Mouse (Mus musculus): ENCODE results near the gene Pgghg. TPM values are rescaled to one million over a fixed set of nuclear protein-coding genes. Genes with fewer than 3 reads are reported as not detected.
A peak's percentile ranks its signal among the peaks of the same experiment; 100 is the strongest.

The Pgghg gene
- polyA plus RNA-seq, 1 experiment from 2014 or later, result 9.1 TPM

DNA sequence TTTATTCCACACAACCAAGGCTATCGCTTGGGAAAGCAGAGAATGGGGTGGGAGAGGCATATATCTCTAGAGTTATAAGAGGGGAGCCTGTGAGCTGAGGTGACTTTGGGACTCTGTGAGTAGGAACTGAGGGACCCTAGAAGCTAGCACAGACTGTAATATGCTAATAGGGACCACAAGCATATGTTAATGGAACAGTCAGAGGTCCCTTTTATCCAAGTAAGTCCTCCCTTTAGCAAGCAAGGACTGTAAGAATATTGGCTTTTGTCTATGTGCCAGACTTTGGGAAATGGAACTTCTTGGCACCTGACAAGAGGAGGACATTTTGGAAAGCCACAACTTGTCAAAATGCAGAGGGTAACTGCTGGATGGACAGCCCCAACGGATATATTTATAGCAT lies 2.3 kb upstream of the Pgghg start:
- H3K4me1 ChIP-seq (replicated peaks), result peaks cover 19% of the 10 kb centered on the region
- WGBS, result 29% methylated on average over 2 of the region's 2 CpGs
- no peaks in the 10 kb centered on the region for H3K36me3 ChIP-seq
- H3K4me2 ChIP-seq, result no peak overlapping the region
- 0 out of 2 replicates have a peak, but pooled peaks cover 4% of the 10 kb centered on the region for H3K27me3 ChIP-seq
- H3K9ac ChIP-seq, result no peak overlapping the region
- no peak for ATAC-seq (ENCODE audit: low FRiP score, low read depth)
- no peaks in the 10 kb centered on the region for H3K9me3 ChIP-seq
- no peak overlapping the region for H3K27ac ChIP-seq (replicated peaks)
- H3K4me3 ChIP-seq, result no peak overlapping the region

DNA sequence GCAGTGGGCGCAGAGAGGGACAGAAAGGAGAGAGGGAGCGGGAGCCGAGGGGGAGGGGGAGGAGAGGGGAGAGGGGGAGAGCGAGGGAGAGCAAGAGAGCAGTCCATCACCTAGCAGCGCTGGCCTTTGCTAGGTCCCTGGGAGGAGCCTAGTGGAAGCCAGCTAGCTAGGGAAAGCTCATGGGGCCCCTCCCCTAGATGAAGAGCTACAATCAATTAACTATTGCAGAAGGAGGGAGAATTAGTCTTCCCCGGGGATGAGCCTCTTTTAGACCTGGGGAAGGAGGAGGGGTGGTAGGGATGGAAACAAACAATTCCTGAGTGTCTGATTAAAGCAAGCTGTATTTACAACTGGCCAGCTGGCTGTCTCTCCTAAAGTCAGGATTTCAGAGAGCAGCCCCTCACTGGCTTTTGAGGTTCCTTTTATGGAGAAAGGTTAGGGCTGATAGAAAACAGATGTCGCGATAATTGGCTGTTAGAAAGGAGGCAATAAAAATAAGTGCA lies 1.5 kb upstream of the Pgghg start:
- no peak overlapping the region for H3K9ac ChIP-seq
- H3K4me3 ChIP-seq, result no peak overlapping the region
- ATAC-seq (ENCODE audit: low FRiP score, low read depth), result no peak
- H3K27me3 ChIP-seq, result 0 out of 2 replicates have a peak, but pooled peaks cover 4% of the 10 kb centered on the region
- 14% methylated on average over 8 of the region's 8 CpGs for WGBS
- H3K4me1 ChIP-seq (replicated peaks), result peaks cover 19% of the 10 kb centered on the region
- H3K4me2 ChIP-seq, result peak overlapping the region; percentile 16; the same call in 1 of the 2 replicates
- no peak overlapping the region for H3K27ac ChIP-seq (replicated peaks)
- H3K9me3 ChIP-seq, result no peaks in the 10 kb centered on the region
- no peaks in the 10 kb centered on the region for H3K36me3 ChIP-seq

DNA sequence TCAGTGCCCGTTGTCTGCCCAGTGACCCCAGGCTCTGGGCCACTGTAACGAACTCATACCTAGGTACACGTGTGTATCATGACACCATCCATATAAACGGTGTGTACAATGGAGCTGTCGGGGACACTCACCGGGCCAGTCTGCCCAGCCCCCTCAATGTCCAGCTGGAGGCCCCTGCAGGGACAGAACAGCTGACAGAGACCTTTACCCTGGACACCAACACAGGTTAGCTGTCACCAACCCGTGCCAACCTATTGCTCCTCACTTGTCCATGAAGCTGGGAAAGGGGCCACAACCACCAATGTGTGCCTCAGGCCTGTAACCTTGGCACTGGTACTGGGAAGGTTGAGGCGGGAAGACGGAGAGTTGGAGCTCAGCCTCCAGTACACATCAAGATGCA lies 1.1 kb downstream of the Pgghg start:
- no peak for ATAC-seq (ENCODE audit: low FRiP score, low read depth)
- peak overlapping the region; percentile 61 for H3K4me2 ChIP-seq
- no peaks in the 10 kb centered on the region for H3K9me3 ChIP-seq
- no peaks in the 10 kb centered on the region for H3K36me3 ChIP-seq
- H3K27me3 ChIP-seq, result no peaks in the 10 kb centered on the region
- peak overlapping the region; percentile 42 for H3K4me3 ChIP-seq
- WGBS, result 70% methylated on average over 9 of the region's 9 CpGs
- peaks cover 19% of the 10 kb centered on the region for H3K4me1 ChIP-seq (replicated peaks)
- no peak overlapping the region for H3K27ac ChIP-seq (replicated peaks)
- H3K9ac ChIP-seq, result peak overlapping the region; percentile 40; the same call in 1 of the 2 replicates

DNA sequence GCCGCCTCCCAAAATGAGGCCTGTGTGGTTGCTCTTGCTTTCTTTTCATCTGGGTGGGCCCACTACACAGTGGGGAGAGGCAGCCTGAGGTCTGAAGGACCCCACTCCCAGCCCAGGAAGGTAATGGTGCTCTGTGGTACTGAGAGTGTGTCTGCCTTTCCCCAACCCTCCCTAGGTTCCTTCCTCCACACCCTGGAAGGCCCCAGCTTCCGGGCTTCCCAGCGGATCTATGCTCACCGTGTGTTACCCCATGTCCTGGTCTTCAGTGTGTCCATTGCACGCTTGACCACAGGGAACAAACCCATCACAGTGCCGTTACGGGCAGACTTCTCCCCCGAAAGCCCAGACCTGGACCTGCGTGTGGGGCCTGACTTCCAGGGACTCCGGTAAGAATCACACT lies 1.6 kb downstream of the Pgghg start:
- no peak for ATAC-seq (ENCODE audit: low FRiP score, low read depth)
- Histone ChIP-seq H3K4me1 (replicated peaks) (peaks cover 19% of the 10 kb centered on the region), H3K4me2 (no peak overlapping the region), H3K27me3 (no peaks in the 10 kb centered on the region), H3K9me3 (no peaks in the 10 kb centered on the region), H3K9ac (no peak overlapping the region), H3K4me3 (no peak overlapping the region), H3K36me3 (no peaks in the 10 kb centered on the region), H3K27ac (replicated peaks) (no peak overlapping the region)
- WGBS, result 92% methylated on average over 10 of the region's 10 CpGs

DNA sequence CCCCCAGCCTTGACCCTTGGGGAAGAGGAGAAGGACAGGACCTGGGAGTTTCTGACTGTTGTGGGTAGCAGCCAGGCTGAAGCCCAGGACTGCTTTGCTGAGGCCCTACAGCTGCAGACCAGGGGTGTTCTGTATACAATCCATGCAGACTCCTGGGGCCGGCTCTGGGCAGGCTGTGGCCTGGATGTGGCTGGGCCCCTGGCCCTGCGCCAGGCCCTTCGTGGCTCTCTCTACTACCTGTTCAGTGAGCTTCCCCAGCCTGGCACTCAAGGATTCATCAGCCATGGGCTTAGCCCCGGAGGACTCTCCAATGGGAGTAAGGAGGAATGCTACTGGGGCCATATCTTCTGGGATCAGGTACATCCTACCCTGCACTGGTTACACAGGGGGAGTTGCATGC lies 2.2 kb downstream of the Pgghg start:
- no peak for ATAC-seq (ENCODE audit: low FRiP score, low read depth)
- Histone ChIP-seq H3K9ac (no peak overlapping the region), H3K4me3 (no peak overlapping the region), H3K36me3 (no peaks in the 10 kb centered on the region), H3K27ac (replicated peaks) (no peak overlapping the region), H3K4me2 (no peak overlapping the region), H3K27me3 (no peaks in the 10 kb centered on the region), H3K9me3 (no peaks in the 10 kb centered on the region), H3K4me1 (replicated peaks) (peaks cover 19% of the 10 kb centered on the region)
- WGBS, result 91% methylated on average over 4 of the region's 4 CpGs

DNA sequence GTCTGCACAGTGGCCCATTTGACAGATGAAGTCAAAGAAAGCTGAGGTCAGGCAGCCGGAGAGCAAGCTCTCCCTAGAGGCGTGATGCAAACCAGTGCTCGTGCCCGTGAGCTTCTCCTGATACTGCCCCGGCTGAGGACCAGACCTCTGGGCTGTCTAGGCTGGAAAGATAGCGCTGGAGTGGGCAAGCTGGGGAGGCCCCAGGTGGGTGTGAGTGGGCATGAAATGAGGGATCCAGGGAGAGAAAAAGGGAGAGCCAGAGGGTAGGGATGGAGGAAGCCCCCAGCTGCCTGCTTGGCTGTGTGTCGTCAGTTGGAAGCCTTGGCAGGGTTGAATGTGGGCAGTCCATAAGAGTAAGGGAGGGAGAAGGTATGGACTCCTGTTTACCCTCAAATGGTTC lies 3.0 kb downstream of the Pgghg start:
- Histone ChIP-seq H3K27me3 (no peaks in the 10 kb centered on the region), H3K4me1 (replicated peaks) (peaks cover 18% of the 10 kb centered on the region), H3K9ac (no peak overlapping the region), H3K27ac (replicated peaks) (no peak overlapping the region), H3K36me3 (no peaks in the 10 kb centered on the region), H3K4me3 (no peak overlapping the region), H3K9me3 (no peaks in the 10 kb centered on the region), H3K4me2 (no peak overlapping the region)
- ATAC-seq (ENCODE audit: low FRiP score, low read depth), result no peak
- WGBS, result 92% methylated on average over 7 of the region's 7 CpGs

DNA sequence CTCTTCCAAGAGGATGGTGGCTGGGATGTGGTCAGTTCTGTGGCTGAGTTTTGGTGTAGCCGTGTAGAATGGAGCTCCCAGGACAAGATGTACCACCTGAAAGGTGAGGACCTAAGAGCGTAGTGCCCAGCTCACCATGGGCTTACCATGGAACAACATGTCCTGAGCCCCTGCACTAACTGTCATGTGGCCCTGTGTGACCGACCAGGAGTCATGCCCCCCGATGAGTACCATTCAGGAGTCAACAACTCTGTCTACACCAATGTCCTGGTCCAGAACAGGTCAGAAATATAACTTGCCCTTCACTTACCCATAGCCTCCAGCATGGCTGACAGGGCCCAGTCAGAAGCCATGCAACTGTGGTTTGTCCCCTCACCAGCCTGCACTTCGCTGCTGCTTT lies 4.1 kb downstream of the Pgghg start:
- no peaks in the 10 kb centered on the region for H3K36me3 ChIP-seq
- no peak overlapping the region for H3K4me3 ChIP-seq
- no peaks in the 10 kb centered on the region for H3K9me3 ChIP-seq
- H3K4me2 ChIP-seq, result no peak overlapping the region
- no peaks in the 10 kb centered on the region for H3K27me3 ChIP-seq
- H3K9ac ChIP-seq, result no peak overlapping the region
- ATAC-seq (ENCODE audit: low FRiP score, low read depth), result no peak
- 91% methylated on average over 5 of the region's 5 CpGs for WGBS
- H3K27ac ChIP-seq (replicated peaks), result no peak overlapping the region
- peaks cover 9% of the 10 kb centered on the region for H3K4me1 ChIP-seq (replicated peaks)

DNA sequence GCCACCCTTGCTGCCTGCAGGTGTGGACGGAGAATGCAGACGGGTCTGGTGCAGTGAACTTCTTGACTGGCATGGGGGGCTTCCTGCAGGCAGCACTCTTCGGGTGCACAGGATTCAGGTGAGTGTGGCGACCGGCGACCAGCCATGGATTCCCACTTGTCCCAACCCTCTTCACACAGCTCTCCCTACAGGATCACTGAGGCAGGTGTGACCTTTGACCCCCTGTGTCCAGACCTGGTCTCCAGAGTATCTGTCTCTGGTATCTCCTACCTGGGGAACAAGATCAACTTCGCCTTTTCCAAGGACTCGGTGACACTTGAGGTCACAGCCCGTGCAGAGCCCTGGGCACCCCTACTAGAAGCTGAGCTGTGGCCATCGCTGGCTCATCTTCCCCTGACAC lies 5.1 kb downstream of the Pgghg start:
- no peak for ATAC-seq (ENCODE audit: low FRiP score, low read depth)
- H3K4me1 ChIP-seq (replicated peaks), result peaks cover 13% of the 10 kb centered on the region
- H3K4me2 ChIP-seq, result no peak overlapping the region
- no peaks in the 10 kb centered on the region for H3K27me3 ChIP-seq
- no peaks in the 10 kb centered on the region for H3K9me3 ChIP-seq
- H3K36me3 ChIP-seq, result no peaks in the 10 kb centered on the region
- H3K9ac ChIP-seq, result no peak overlapping the region
- H3K27ac ChIP-seq (replicated peaks), result no peak overlapping the region
- 91% methylated on average over 10 of the region's 10 CpGs for WGBS
- no peak overlapping the region for H3K4me3 ChIP-seq

DNA sequence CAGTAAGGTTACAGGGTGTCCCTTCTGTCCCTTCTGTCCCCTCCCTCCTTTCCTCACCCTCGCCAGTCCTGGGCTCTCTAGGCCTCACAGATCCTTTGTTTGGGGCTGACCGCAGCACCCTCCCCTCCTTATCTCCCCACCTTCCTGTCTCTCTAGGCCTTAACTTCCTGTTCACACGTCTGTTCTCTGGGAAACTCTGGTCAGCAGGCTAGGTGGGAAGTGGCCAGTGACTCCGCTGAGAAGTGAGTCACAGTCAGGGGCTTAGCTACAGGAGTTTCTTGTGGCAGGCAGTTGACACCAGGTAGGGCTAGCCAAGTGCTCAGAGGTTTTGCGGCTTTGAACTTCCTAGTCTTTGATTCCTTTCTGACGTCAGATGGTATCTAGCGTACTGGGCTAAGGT lies 5.8 kb downstream of the Pgghg start:
- H3K27me3 ChIP-seq, result no peaks in the 10 kb centered on the region
- 80% methylated on average over 7 of the region's 7 CpGs for WGBS
- H3K4me3 ChIP-seq, result no peak overlapping the region
- H3K36me3 ChIP-seq, result no peaks in the 10 kb centered on the region
- H3K9me3 ChIP-seq, result no peaks in the 10 kb centered on the region
- no peak for ATAC-seq (ENCODE audit: low FRiP score, low read depth)
- no peak overlapping the region for H3K27ac ChIP-seq (replicated peaks)
- no peak overlapping the region for H3K9ac ChIP-seq
- no peak overlapping the region for H3K4me2 ChIP-seq
- H3K4me1 ChIP-seq (replicated peaks), result peaks cover 7% of the 10 kb centered on the region; the same call in 1 of the 2 replicates

DNA sequence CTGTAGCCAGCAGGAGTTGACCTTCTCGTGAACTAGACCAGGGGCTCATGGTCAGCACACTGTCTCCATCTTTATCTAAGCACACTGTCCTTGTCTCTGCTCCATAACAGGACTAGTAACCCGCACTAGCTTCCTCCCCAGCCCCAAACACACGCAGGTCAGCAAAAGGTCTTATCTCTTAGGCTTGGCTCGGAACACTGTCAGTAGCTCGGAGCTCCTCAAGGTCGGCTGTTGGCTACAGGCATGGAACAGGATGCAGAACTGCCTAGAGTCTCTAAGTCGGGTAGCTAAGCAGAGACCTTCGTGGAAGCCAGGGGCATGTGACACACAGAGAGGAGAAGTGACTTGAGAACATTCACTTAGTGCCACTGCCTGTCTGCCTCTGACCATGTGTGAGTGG lies 7.0 kb downstream of the Pgghg start:
- 92% methylated on average over 8 of the region's 8 CpGs for WGBS
- H3K4me2 ChIP-seq, result no peak overlapping the region
- H3K9me3 ChIP-seq, result no peaks in the 10 kb centered on the region
- H3K27ac ChIP-seq (replicated peaks), result no peak overlapping the region
- H3K36me3 ChIP-seq, result no peaks in the 10 kb centered on the region
- ATAC-seq (ENCODE audit: low FRiP score, low read depth), result no peak
- no peak overlapping the region for H3K4me3 ChIP-seq
- H3K4me1 ChIP-seq (replicated peaks), result peaks cover 7% of the 10 kb centered on the region; the same call in 1 of the 2 replicates
- H3K9ac ChIP-seq, result no peak overlapping the region
- no peaks in the 10 kb centered on the region for H3K27me3 ChIP-seq

DNA sequence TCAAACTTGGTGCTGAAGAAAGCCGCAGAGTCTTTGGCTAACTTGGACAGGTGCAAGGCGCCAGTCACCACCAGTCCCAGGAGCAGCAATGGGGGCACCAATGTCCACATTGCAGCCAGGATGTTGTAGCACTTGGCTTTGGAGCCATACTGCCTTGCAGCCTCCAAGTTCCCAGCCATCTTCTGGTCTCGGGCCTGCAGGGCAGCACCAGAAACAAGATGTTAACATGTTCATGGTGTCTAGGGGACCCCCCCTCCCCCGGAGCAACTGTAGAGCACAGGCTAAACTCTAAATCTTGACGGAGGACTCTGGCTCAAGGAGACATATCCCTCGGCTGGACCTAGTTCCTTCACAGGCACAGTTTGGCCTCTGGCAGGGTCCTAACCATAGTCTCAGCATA lies 8.1 kb downstream of the Pgghg start:
- Histone ChIP-seq H3K9ac (no peak overlapping the region), H3K36me3 (no peaks in the 10 kb centered on the region), H3K4me1 (replicated peaks) (peaks cover 9% of the 10 kb centered on the region; the same call in 1 of the 2 replicates), H3K27ac (replicated peaks) (no peak overlapping the region), H3K4me2 (no peak overlapping the region), H3K9me3 (no peaks in the 10 kb centered on the region), H3K4me3 (no peak overlapping the region), H3K27me3 (no peaks in the 10 kb centered on the region)
- ATAC-seq (ENCODE audit: low FRiP score, low read depth), result no peak
- WGBS, result 93% methylated on average over 6 of the region's 6 CpGs

DNA sequence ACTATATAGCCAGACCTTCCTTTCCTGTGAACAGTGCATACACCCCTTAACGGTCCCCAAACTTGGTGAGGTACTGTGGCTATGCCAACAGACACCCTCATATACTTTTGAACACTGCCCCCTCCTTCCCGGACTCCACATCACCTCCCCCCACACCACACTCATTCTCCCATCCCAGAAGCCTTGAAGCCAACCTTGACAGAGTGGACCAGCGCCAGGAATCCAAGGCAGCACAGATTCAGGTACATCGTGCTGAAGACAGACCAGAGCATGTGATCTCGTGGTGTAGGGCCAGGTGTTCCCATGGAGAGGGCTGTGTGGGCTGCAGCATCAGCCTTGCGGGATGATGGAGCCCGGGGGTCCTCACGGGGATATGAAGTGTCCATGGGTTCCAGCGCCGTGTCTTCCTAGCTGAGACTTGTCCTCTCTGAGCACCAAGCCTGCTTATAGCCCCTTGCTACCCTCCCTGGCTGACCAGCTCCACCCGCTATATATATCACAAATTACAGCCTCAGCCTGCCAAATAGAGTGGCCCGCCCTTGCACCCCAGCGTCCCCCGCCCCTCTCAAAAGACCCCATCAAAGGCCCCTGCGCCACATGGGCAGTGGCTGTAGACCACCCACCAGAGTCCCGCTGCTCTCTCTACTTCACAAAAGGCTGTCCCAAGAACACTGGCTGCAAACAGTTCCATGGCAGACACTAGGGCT lies 8.8 kb downstream of the Pgghg start, which contains the start of gene Ifitm5:
TSS of gene Ifitm5 (minus strand) at position 468 of the 707 bp plus-strand sequence.
- Histone ChIP-seq H3K9me3 (no peaks in the 10 kb centered on the region), H3K4me3 (no peak within 1 kb of the TSS), H3K27me3 (no peaks in the 10 kb centered on the region), H3K4me1 (replicated peaks) (peaks cover 14% of the 10 kb centered on the region; the same call in 1 of the 2 replicates), H3K9ac (no peak within 1 kb of the TSS), H3K27ac (replicated peaks) (no peak within 1 kb of the TSS), H3K36me3 (no peaks in the 10 kb centered on the region), H3K4me2 (no peak within 1 kb of the TSS)
- 76% methylated on average over 16 of the region's 16 CpGs for WGBS
- ATAC-seq (ENCODE audit: low FRiP score, low read depth), result no peak

All from hindbrain, embryonic 15.5 days (tissue).